Mouse (Mus musculus): Measurements from ENCODE around the gene Fam186a. TPM values are rescaled to one million over a fixed set of nuclear protein-coding genes. Genes with fewer than 3 reads are reported as not detected.
"Not testable (repeated sequence)": the region's sequence is repeated elsewhere in the genome, so short reads cannot be mapped to it uniquely, and the experiment has no call there.

The Fam186a gene
- total RNA-seq (2021) = under 1 TPM; 0.13 to 0.23 TPM
- long read RNA-seq, experiment 1 = 0 reads
- long read RNA-seq, experiment 2 = 0 reads

DNA sequence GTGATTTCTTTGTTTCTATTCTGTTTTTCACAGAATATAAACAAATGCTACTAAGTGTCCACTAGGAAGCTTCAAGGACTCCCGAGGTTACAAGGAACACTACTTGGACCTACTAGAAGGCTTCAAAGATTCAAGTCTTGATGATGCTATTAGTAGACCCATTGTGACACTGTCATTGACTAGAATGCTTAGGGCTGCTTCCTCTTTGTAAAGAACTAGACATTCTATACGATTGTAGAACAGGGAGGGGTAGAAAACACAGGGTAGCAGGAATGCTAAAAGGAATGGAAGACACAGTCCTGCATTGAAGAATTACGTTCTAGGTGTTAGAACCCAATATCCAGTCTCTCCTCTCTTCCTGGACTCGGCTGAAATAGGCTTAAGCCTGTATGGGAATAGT lies at the start of gene Fam186a:
Fam186a (minus strand) TSS at position 101 of the 400 bp plus-strand sequence.
- DNase-seq = no peak

DNA sequence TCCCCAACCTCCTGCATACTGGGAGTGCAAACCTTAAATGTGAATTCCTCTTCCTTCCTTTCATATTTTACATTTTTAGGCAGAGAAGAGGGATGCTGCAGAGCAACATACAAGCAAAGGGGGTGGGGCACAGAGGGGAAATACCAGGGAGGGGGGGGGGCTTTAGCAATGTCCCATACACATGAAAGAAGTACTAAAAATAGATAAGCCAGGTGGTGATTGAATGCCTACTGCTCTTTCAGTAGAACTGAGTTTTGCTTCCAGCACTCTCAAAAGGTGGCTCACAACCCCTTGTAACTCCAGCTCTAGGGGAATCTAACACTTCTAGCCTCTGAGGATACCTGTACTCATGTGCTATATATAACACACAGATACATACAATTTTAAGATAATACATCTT lies 39.3 kb upstream of the Fam186a start:
- DNase-seq = no peak

DNA sequence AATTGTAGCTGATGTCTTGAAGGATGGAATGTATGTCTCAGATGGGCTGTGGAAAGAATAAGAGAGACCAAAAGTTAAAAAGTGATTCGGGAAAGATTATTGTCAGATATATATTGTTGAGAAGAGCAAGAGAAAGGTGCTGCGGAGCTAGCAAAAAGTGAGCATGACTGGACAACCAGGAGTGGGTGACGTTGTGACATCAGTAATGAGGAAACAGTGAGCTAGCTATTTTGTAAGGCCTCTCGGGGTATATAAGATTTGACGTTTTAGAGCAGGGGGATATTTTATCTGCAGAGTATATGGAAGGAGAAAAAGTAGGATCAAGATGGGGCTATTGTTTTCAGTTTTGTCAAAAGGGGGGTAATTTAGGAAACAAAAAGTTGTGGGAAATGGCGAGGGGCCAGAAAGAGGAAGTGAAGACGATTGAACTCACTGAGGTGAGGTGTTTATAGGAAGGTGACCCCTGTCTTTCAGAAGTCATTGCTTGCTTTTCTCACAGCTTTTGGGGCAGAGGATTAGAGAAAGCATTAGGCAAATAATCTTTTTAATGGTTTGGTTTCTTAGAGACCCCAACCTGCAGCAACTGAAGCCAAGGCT lies 37.9 kb upstream of the Fam186a start:
- no peak for DNase-seq

DNA sequence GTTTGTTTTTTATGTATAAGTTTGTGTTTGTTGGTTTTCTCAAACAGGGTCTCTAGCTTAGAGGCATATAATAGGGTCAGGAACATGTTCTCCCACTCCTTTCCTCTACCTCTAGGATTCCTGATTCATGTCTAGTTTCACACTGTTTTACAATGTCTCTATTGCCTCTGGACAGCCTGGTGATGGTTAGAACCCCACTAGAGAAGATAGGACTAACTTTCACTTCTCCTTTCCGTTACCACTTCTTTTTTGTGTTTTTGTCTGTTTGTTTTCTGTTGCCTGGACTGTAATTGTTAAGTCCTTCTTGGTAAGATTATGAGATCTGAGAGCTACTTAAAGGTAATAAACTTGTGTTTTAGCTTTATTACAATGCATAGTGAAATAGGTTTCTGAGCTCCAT lies 32.5 kb upstream of the Fam186a start:
- DNase-seq = no peak

DNA sequence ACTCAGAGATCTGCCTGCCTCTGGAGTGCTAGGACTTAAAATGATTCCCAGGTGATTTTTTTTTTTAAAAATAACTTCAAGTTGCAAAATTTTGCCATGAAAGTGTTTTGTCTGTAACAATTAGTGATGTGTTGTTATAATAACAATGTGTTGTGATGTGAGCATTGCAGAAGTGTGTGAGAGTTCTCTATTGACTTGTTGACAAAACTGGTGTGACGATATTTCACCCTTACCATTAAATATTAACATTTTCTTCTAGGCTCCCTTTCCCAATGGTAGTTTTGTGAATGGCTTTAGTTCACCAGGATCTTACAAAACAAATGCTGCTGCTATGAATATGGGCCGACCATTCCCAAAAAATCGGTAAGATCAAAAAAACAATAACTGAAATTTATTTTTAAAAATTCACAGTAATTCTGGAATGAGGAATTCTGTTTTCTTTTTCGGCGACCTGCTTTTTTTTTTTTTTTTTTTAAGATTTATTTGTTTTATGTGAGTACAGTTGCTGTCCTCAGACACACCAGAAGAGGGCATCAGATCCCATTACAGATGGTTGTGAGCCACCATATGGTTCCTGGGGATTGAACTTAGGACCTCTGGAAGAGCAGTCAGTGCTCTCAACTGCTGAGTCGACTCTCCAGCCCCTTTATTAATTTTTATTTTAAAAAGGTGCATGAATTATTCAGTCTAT lies 30.4 kb upstream of the Fam186a start:
- no peak for DNase-seq

DNA sequence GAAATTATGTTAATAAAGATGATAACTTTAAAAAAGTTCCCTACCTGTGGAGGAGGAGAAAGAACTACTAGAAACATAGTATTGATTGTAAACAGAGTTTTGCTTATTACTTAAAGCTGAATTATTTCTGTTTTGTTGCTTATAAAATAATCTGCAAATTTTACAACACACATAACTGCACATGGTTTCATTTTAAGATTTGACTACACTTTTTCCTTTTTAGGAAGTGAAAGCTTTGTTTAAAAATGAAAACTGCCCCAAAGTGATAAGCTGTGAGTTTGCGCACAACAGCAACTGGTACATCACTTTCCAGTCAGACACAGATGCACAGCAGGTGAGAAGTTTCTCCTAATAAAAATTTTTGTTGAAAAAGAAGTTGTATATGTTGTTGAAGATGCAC lies 26.2 kb upstream of the Fam186a start:
- no peak for DNase-seq

DNA sequence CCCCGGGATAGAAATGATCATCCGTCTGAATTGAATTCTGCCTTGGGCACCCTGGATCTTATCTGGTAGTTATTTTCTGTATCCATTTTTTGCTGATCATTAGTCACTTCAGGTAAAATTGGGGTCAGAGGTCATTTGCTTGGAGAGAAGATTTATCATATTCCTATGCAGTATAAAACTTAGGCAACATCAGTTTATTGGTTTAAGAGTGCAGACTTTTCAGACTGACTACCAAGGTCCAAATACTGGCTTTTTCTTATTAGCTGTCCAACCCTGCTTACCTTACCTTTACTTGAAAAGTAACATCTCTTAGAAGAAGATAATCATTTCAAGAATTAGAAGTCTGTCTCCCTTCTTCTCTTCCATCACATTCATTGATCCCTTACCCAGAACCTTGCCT lies 12.9 kb upstream of the Fam186a start:
- no peak for DNase-seq

DNA sequence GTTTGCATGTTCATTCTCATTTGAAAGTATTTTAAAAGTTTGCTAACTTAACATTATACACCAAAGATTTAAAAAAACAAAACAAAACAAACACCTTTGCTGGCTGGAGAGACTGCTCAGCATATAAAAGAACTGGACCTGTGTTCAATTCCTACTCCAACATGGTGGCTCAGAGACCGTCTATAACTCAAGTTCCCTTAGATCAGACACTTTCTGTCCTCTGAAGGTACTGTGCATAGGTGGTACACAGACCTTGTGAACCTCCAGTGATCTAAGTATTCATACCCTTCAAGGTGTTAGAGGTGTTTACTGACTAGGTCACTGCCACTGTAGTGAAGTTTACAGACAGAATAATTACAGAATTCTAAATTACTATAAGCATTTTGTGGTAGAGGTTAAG lies 12.4 kb upstream of the Fam186a start:
- no peak for DNase-seq

DNA sequence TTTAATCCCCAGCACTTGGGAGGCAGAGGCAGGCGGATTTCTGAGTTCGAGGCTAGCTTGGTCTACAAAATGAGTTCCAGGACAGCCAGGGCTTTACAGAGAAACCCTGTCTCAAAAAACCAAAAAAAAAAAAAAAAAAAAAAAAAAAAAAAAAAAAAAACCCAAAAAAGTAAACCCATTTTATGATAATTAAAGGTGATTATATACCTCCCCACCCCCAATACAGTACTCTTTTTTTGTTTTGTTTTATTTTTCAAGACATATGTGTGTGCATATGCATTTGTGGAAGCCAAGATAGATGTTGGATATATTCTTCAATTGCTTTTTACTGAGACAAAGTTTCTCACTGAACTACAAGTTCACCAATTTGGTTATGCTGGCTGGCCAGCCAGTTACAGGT lies 9.3 kb upstream of the Fam186a start:
- not testable (repeated sequence) for DNase-seq

DNA sequence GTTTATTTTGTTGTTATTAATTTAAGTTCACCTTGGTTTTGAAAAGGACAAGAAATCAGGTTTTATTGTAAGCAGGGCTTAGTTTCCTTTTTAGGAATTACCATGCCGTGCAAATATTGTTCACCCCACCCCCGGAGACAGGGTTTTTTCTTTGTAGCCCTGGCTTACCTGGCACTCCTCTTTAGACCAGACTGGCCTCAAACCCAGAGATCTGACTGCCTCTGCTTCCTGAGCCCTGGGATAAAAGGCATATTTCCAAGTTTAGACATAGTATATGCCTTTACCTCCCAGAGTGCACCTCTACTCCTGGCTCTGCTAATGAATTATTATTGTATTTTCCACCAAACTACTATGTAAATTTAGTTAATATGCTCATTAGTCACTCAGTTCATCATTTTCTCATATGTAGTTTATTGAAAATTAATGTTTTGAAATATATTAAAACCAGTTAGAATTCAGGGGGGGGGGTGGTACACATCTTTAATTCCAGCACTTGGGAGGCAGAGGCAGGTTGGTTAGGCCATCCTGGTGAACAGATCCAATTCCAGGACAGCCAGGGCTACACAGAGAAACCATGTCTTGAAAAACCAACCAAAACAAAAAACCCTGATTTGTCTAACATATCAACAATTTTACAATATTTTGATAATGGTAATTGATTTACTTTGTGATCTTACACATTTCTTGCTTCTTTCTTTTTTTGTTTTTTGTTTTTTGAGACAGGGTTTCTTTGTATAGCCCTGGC lies 7.8 kb upstream of the Fam186a start:
- DNase-seq = no peak

DNA sequence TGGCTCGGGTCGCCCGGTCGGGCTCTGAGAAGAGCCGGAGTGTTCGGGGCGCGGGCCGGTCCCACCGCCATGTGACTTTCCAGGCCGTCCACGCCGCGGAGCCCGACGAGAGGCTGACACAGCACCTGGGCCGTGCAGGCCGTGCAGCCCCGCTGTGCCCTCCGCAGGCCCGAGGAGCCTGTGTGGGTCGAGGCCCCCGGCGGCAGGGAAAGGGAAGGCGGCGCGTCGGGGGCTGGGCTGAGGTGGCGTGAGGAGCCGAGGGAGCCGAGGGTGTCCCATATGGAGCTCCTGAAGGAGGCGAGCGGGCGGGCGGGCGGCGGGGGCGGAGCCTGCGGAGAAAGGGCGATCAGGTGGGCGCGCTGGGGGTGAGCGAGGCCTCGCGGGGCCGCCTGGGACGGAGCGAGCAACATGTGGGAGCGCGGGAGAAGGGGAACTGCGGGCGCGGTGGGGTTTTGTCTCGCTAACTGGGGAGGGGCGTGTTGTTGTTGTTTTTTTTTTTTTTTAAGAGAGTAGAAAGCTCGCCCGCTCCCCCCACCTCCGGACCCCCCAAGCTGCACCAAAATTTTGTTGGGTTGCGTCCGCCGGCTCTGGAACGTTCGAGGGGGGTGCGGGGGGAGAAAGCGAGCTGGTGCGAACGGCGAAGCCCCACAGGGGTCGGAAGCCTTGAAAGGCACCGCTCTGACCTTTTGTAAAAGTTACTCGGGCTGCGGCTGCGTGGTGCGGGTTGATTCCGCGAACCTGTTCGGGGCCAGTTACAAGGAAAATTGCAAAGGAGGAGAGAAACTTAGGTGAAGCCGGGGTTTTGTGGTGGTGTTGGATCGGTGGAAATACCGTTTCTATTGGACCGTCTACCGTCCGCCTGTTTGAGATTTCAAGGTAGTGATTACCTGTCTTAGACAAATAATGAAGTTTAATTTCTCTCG lies 6.4 kb upstream of the Fam186a start:
- peak; percentile 65 to 80 for DNase-seq

DNA sequence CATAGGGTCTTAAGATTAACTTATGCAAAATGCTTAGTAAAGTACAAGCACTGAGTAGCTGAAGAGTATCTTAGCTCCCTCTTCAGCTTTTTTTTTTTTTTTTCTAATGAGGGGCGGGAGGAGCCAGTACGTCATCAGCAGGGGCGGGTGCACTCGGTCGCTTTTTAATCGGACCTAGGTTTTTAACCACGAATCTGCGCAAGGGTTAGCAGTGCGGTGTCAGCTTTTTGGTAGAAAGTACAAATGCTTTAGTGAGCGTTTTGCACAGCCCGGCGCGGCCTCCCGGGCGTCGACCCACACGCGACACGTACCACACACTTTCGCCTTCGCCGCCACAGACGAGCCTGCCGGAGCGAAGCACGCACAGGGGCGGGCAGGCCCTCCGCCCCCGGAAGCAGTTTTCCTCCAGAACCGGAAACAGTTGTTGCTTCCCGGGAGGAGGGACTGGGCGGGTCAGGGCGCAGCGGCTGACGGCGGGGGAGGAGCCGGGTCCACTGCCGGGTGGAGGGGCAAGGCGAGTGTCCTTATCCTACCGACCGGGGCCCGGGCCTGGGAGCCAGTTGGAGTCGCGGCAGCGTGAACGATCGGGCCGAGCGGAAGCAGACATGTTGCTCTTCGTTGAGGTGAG lies 5.6 kb upstream of the Fam186a start:
- DNase-seq = peak; percentile 99

DNA sequence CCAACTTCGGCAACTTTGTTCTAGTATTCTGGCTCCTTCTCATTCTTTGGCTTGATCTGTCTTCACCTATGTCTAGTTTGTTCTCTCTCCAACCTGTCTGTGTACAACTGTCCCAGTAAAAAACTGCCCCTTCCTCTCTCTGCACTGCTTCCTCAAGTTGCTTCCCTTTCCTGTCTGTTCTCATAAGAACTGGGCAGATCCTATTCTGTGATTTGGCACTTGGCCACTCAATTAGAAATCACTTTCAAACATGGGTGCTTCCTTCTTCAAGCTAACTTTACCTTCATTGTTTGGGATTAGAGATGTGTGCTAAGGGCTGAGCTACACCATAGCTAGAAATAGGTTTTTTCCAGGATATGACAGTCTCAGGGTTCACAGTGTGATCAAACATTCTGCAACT lies 3.7 kb upstream of the Fam186a start:
- no peak for DNase-seq

DNA sequence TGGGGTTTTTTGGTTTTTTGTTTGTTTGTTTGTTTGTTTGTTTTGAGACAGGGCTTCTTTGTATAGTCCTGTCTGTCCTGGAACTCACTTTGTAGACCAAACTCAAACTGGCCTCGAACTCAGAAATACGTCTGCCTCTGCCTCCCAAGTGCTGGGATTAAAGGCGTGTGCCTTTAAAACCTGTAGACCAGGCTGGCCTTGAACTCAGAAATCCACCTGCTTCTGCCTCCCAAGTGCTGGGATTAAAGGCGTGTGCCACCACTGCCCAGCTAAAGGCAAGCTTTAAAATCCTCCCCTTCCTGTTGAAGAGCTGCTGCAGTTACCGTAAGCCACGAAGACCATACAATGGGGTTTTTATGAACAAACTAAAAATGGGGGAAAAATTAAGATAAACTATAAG lies 2.9 kb upstream of the Fam186a start, which contains the start of gene Larp4:
Larp4 (plus strand) TSS at position 301 of the 400 bp plus-strand sequence.
- not testable (repeated sequence) for DNase-seq

DNA sequence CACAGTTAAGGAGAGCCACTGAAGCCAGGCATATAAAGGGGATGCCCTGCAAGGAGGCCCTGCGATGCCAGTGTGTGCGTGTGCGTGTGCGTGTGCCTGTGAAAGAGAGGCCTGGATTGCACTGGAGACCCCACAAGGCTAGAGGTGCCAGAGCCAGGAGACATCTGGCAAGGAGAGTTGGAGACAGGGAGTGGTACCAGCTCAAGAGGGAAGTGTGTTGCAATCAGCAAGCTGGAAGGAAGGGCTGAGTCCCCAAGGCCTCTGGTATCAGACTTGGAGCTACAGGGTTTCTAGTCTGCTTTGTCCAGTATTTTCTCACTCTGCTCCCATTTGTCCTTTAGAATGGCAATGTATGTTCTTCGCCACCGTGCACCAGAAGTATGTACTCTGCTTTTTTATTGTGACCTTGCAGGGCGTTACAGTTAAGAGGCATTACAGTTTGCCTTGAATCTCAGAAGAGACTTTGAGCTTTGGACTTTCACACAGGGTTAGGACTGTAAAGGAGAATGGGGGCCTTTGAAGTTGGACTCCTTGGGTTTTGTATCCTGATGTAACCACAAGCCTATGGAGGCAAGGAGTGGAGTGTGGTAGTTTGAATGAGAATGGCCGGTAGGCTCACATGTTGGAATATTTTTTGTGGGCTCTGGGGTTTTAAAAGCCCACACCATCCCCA lies 1.6 kb downstream of the Fam186a start:
- DNase-seq = no peak

DNA sequence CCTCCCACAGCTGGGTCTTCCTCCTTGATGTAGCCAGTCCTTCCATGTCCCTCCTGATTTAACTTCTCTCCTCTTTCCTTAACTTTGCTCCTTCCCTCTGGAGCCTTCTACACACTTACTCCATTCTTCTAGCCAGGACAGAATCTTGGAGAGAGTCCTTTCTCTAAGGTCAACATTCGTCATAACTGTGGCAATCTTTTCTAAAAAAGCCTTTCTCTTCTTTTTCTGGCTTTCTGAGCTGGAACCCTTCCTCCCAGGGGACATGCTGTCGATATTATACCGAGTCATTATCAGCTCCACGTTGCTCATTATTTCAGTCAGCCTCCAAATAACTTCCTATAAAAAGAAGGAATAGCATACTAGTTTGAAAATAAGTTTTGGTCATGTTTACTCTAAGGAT lies 11.5 kb downstream of the Fam186a start:
- no peak for DNase-seq

DNA sequence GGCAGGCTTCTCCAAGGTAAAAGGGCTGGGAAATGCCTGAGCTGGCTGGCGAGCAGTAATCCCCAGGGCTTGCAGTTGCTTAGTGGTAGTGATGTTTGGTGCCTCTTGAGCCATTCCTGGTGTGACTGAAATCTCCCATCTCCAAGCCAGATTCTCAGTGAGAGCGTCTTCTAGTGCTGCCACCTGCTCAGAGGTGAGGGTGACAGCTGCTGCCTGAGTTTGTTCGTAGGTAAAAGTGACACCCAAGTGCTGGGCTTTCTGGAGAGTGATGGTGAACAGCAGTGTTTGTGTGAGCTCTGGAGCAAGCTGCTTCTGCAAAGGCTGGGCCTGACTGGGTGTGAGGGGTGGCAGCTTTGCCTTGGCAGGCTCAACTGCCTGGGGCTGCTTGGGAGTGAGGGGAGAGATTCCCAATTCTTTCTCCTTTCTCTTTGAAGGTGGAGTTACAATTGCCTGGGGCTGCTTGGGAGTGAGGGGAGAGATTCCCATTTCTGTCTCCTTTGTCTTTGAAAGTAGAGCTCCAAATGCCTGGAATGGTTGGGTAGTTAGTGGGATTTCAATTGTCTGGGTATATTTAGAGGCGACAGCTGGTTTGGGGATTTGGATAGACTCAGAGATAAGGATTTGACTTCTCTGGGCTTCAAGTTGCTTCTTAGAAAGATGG lies 25.8 kb downstream of the Fam186a start:
- DNase-seq = no peak

DNA sequence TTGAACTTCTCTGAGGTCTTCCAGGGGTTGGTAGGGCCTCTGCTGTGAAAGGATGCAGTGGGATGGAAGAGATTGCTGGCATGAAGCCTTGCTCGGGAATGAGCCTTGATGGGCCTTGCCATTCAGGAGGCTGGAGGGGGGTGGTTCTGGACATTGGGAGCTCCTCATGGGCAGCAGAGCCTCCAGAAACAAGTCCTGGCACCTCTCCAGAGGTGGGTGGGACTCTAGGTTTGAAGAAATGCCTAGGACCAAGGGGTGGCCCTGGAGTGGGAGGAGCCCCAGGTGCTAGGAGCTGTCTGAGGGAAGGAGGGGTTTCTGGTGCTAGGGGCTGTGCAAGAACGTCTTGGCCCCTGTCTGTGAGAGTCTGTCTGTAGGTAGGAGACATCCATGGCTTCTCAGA lies 26.4 kb downstream of the Fam186a start:
- DNase-seq = no peak

DNA sequence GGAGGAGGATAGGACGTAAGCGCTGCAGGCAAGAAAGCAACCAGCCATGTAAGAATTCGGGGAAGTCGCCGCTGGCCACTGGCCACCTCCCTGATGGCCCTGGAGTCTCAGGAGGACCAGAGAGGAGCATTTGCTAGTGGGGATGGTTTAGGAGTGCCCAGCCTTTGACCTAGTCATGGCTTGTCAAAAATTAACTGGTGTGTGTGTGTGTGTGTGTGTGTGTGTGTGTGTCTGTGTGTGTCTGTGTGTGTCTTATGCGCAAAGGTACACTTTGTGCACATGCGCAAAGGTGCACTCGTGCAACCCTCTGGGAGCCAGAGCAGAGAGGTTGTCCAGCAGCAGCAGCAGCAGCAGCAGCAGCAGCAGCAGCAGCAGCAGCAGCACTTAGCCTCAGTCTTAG lies 29.0 kb downstream of the Fam186a start:
- DNase-seq = no peak

DNA sequence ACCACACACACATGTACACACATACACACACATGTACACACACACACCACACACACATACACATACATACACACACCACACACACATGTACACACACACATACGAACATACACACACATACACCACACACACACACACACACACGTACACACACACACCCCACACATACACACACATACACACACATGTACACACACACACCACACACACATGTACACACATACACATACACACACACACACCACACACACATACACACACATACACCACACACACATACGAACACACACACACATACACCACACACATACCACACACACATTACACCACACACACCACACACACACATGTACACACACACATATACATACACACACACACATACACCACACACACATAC lies 30.2 kb downstream of the Fam186a start:
- DNase-seq = no peak

DNA sequence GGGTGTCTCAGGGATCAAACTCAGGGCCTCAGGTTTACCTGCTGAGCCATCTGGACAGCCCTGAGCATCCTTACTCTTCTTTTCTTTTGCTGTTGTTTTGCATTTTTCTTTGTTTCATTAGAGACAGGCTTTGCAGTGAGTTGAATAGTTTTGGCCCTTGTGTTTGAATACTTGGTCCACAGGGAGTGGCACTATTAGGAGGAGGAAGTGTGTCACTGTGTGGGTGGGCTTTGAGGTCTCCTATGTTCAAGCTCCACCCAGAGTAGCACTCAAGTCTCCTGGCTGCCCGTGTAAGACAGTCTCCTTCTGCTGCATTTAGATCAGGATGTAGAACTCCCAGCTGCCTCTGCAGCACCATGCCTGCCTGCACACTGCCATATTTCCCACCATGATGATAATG lies 32.4 kb downstream of the Fam186a start:
- DNase-seq = no peak
